Mouse (Mus musculus) mouse embryonic stem cell (cell line): ENCODE measurements at regions not wholly inside any gene's neighbourhood (a gene's known extent, or its start where the extent isn't known, plus 50 kb on each side); places are given as distances from the start of the nearest gene placed in this dataset.
"Not testable (repeated sequence)": the region's sequence is repeated elsewhere in the genome, so short reads cannot be mapped to it uniquely, and the experiment has no call there.

Experiments used
- in situ Hi-C, 2 experiments: fragments of 300-500 bp; cut with MboI; formaldehyde crosslinking; loops; 1 replicate in 1 of 2; 3 replicates in 1 of 2; pipeline ENCODE4 v1.14.3; 2019 to 2020; ENCODE audit warnings: low sequenced_read_pairs in 2 of 2, low pct_unique_long_range_greater_than_20kb in 1 of 2, mixed read lengths in 1 of 2; ENCODE audit not compliant: unreplicated experiment in 1 of 2

- in situ Hi-C loops, result not testable (repeated sequence)
Observed at GRCm38 (mm10) chr13:11030874-11031273, 670.2 kb upstream of the Chrm3 start.

GRCm38 (mm10) chr13:11030381-11030780 lies 669.7 kb upstream of the Chrm3 start:
- in situ Hi-C loops, result no loop called here

GRCm38 (mm10) chr13:11025918-11026317 lies 665.3 kb upstream of the Chrm3 start:
- in situ Hi-C loops, result no loop called here

GRCm38 (mm10) chr13:11024441-11024840 lies 663.8 kb upstream of the Chrm3 start:
- in situ Hi-C loops, result no loop called here

- in situ Hi-C loops, result no loop called here
Observed at GRCm38 (mm10) chr13:11017584-11017983, 656.9 kb upstream of the Chrm3 start.

- in situ Hi-C loops, result no loop called here
Observed at GRCm38 (mm10) chr13:11005374-11005773, 644.7 kb upstream of the Chrm3 start.

GRCm38 (mm10) chr13:10991151-10991550 lies 630.5 kb upstream of the Chrm3 start:
- in situ Hi-C loops, result no loop called here

- in situ Hi-C loops, result no loop called here
Observed at GRCm38 (mm10) chr13:10990503-10991025, 629.9 kb upstream of the Chrm3 start.

- in situ Hi-C loops, result no loop called here
Observed at GRCm38 (mm10) chr13:10989095-10989814, 628.6 kb upstream of the Chrm3 start.

- in situ Hi-C loops, result no loop called here
Observed at GRCm38 (mm10) chr13:10983736-10984135, 623.1 kb upstream of the Chrm3 start.

- in situ Hi-C loops, result no loop called here
Observed at GRCm38 (mm10) chr13:10982543-10982942, 621.9 kb upstream of the Chrm3 start.

- in situ Hi-C loops, result no loop called here
Observed at GRCm38 (mm10) chr13:10971932-10972331, 611.3 kb upstream of the Chrm3 start.

GRCm38 (mm10) chr13:10970721-10971120 lies 610.1 kb upstream of the Chrm3 start:
- in situ Hi-C loops, result no loop called here

- in situ Hi-C loops, result no loop called here
Observed at GRCm38 (mm10) chr13:10952923-10953322, 592.3 kb upstream of the Chrm3 start.

- in situ Hi-C loops, result not testable (repeated sequence)
Observed at GRCm38 (mm10) chr13:10950658-10951057, 590.0 kb upstream of the Chrm3 start.

GRCm38 (mm10) chr13:10947398-10947797 lies 586.8 kb upstream of the Chrm3 start:
- in situ Hi-C loops, result no loop called here

- in situ Hi-C loops, result no loop called here
Observed at GRCm38 (mm10) chr13:10943877-10944276, 583.2 kb upstream of the Chrm3 start.

- in situ Hi-C loops, result no loop called here
Observed at GRCm38 (mm10) chr13:10942031-10942655, 581.5 kb upstream of the Chrm3 start.

GRCm38 (mm10) chr13:10938233-10938632 lies 577.6 kb upstream of the Chrm3 start:
- in situ Hi-C loops, result loop anchor here (10.0 kb wide), 1 partner anchor 277 kb away; no protein-coding TSS in a partner anchor

- in situ Hi-C loops, result loop anchor here (10.0 kb wide), 1 partner anchor 284 kb away; no protein-coding TSS in a partner anchor
Observed at GRCm38 (mm10) chr13:10930741-10931140, 570.1 kb upstream of the Chrm3 start.
